Mouse (Mus musculus) embryo, embryonic 9.5 days (tissue): ENCODE results near the gene Pfkm.

ENCODE experiments used
- DNase-seq: peaks from one replicate; pipeline ENCODE4 v3.0.0-alpha.2; 2017; ENCODE audit errors: extremely low spot score

Gene Pfkm

DNA sequence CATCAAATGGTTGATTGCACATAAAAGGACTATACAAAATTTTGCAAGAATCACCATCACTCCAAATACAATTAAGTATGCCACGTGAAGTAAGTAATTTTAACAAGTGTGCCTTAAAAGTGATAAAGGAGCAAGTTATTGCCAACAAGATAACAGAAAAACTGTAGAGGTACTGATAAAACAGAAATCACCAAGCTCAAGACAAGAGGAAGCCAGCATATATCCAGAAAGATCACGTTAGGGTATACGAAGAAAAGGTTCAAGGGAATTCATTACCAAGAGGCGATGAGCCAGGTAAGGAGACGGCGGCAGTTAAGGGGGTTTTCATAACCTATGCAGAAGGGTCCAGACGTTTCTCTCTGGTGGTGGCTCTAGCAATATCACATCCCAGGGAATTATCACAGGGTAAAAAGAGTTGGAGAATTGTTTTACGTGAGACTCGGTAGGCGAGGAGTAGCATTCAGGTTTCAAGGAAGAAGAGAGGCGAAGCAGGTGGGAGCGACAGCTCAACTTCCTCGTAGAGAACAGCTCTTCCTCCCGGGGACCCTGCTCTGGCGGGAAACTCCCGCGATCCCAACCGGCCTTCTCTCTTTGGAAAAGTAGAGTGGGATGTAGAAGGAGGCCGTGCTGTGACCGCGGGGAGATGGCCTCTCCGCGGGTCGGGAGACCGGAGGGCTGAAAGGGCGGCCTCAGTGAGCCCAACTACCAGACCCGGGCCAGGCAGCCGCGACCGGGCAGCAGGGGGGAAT lies at the start of gene Pfkm:
Gene Pfkm, plus strand, starts transcription at position 218 of the 749 bp plus-strand sequence.
- no peak for DNase-seq

- no peak for DNase-seq
Observed at GRCm38 (mm10) chr15:98043967-98044366, 48.4 kb upstream of the Pfkm start.

DNA sequence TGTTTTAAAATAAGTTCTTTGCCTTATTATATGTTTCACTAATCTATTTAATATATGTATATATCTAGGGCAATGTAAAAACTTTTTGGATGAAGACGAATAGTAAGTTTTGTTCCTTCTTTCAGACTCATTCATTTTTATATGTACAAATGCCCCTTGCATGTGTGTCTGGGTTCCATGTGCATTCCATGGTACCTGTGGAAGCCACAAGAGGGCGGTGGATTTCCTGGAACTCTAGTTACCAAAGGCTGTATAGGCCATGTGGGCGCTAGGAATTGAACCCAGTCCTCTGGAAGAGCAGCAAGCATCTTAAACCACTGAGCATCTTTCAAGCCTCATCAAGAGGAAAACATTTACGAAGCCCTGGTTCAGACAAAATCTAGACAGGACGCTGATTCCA lies 48.0 kb upstream of the Pfkm start:
- DNase-seq, result no peak

- DNase-seq, result no peak
Observed at GRCm38 (mm10) chr15:98048918-98049700, 43.3 kb upstream of the Pfkm start.

GRCm38 (mm10) chr15:98051685-98052084 lies 40.7 kb upstream of the Pfkm start:
- no peak for DNase-seq

DNA sequence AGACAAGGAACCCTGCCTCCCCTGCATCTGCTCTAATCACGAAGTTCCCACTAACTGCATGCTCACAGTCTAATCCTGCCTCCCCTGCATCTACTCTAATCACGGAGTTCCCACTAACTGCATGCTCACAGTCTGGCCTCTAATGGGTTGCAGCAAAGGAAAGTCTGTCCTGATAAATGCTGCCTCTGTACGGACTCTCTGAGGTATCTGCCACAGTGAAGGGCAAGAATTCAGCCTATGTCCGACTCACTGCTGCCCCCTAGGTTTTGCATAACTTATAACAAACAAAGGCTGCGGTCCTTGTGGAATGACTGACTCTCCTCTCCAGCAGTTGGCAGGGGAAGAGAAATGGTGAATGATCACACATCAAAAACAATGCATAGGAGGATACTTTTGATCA lies 37.1 kb upstream of the Pfkm start:
- peak; percentile 66 for DNase-seq

GRCm38 (mm10) chr15:98065881-98066280 lies 26.5 kb upstream of the Pfkm start:
- no peak for DNase-seq

- DNase-seq, result no peak
Observed at GRCm38 (mm10) chr15:98066602-98067001, 25.8 kb upstream of the Pfkm start.

DNA sequence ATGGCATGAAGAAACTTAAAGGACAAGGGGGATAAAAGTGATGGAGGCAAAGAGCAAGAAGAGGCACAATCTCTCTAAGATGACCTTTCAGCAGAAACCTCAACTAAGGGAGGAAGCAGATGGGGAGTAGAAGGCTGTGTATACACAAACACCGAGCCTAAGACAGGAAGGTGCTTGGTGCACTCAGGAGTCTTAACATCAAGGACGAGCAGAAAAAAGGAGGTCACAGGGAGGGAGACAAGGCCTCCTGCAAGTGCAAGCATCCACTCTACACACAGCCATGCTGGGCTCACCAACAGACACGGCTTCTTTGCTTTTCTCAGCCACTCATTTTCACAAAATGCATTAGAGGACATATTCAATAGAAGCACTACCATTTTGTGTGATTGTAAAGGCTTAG lies 24.9 kb upstream of the Pfkm start:
- no peak for DNase-seq

DNA sequence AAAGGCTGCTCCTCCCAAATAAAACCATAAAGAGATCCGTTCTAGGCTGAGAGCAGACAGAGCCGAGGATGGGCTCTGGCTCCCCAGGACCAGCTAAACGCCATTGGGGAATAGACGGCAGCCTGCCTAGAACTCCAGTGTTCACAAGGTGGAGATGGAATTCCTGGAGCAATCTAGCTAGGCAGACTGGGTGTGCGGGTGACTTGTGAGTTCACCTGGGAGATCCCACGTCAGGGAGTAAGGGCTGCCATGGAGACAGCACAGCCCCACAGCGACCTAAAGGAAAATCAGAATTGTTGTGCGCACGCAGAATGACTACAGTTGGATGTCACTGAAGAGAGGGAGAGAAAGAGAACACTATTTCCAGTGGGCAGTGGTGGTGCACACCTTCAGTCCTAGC lies 23.9 kb upstream of the Pfkm start:
- no peak for DNase-seq

- no peak for DNase-seq
Observed at GRCm38 (mm10) chr15:98069566-98070245, 22.7 kb upstream of the Pfkm start.

DNA sequence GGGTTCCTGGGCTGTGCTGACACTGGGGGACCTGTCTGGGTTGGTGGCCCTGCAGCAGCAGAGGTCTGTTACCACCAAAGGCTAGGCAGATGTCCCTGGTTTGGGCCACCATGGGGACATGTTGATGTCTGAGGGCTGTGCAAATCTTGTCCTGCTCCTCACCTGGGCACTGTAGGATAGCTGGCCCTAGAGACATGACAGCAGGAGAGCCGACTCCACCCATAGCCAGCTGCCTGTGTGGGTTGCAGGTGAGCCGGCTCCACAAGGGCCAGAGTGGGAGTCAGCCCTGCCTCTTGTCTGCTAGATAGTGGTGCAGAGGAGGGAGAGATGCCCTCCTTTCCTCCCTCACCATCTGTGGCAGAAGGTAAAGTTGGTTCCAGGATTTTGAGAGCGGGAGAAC lies 22.0 kb upstream of the Pfkm start:
- no peak for DNase-seq

- DNase-seq, result no peak
Observed at GRCm38 (mm10) chr15:98074521-98074920, 17.9 kb upstream of the Pfkm start.

DNA sequence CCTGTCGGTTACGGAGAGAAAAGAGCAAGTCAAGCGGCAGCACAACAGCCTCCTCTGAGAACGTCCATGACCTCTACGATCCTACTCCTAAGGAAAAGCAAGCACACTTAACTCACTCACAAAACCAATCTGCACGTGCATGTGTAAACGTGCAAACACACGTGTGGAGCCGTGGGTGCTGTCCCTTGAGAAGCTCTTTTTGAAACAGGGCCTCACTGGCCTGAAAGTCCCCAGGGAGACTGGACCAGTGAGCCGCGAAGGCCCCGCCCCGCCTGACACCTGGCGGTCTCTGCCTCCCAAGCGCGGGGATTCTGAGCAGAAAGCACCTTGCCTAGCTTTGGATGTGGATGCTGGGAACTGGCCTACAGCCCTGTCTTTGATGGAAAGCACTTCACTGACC lies 17.4 kb upstream of the Pfkm start:
- DNase-seq, result no peak

DNA sequence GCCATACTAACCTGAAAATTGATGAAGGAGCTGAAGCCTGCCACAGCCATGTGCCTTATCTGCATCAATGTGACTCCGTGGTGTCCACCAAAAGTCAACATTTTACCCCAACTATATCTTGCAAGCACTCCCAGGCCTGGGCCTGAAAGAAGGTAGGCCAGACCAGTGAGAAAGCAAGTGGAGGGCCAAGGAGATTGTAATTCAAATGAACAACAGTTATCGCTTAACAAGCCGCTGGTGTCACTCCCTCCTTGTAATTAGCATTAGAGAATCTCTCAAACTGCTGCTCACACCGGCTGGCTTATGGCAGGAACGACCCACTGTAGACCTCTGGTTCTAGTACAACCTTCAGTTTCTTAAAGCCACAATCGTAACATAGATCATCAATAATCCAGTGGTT lies 15.5 kb upstream of the Pfkm start:
- DNase-seq, result no peak

DNA sequence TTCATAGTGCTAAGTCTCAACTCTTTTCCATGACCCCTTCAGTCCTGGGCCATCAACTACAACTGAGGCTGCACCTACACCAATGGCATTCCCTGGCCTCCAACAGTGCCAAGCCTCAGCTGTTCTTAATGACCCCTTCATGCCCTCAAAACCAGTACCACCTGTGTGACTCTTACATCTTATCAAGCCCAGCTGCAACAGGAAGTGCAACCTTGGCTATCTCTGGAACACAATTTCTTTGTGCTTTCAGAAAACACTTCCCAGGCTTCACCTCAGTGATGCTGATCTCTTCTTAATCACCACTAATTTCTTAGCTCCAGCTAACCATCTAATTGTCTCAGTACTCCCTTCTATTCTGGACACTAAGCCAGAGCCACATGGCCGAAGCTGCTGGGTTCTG lies 3.5 kb upstream of the Pfkm start:
- DNase-seq, result no peak

- DNase-seq, result peak; percentile 20
Observed at GRCm38 (mm10) chr15:98089421-98090183, 2.8 kb upstream of the Pfkm start.

DNA sequence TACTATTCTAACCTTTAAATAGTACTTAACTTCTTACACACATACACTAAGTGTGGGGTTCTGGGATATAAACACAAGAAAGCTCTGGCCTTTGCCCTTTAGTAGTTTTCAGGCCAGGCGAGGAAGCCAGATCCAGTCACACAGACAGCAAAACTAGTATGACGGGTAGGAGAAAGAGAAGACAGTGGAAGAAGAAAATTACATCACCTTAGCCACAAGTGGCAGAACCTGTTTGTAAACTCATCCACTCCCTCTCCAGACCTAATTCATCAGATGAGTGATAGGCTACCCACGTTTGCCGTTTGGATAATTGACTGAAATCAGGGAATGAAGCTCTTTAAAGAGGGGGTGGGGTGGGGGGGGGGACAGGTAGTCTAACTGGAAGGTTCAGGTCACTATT lies 548 bp upstream of the Pfkm start:
- no peak for DNase-seq

GRCm38 (mm10) chr15:98093121-98094011 lies 977 bp downstream of the Pfkm start, which contains the start of gene Senp1:
TSS of gene Senp1 (minus strand) at chr15:98093744.
- DNase-seq, result peak; percentile 93

- no peak for DNase-seq
Observed at GRCm38 (mm10) chr15:98094905-98095304, 2.5 kb downstream of the Pfkm start.

DNA sequence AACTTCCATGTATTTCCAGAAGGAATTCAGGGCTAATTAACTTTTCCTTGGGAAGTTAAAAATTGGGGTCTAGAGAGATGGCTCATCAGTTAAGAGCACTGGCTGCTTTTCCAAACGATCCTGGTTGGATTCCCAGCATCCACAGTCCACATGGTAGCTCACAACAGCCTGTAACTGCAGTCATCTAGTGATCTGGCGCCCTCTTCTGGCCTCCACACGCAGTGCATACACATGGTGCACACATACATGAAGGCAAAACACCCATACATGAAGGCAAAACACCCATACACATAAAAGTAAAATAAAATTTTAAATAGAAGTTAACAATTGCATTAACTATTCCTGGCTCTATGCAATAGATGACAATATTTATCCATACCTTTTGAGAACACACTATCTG lies 4.6 kb downstream of the Pfkm start:
- DNase-seq, result no peak
